Mouse (Mus musculus): ENCODE data around the gene Vps4a. TPM values are rescaled to one million over a fixed set of nuclear protein-coding genes. Genes with fewer than 3 reads are reported as not detected.

The Vps4a gene
- total RNA-seq, 2 experiments from 2014 or later: 50.6 to 51.1 TPM

Other genes with a start within 250 kb of the Vps4a start
- 1 to 10 TPM; 1.3 to 2.3 TPM for gene Has3, start 161.0 kb upstream of the Vps4a start, total RNA-seq (2021)
- gene Utp4, start 137.6 kb upstream of the Vps4a start, total RNA-seq (2021): 10 to 100 TPM; 15.7 to 19.5 TPM
- gene Sntb2, start 95.5 kb upstream of the Vps4a start, total RNA-seq (2021): 10 to 100 TPM; 11.0 to 13.9 TPM
- 10 to 100 TPM; 35.3 to 36.0 TPM for gene Pdf, start 17.4 kb downstream of the Vps4a start, total RNA-seq (2021)
- 10 to 100 TPM; 16.9 to 17.7 TPM for gene Cog8, start 25.5 kb downstream of the Vps4a start, total RNA-seq (2021)
- gene Nip7, start 25.7 kb downstream of the Vps4a start, total RNA-seq (2021): 10 to 100 TPM; 18.3 to 24.7 TPM
- not detected for gene Tmed6, start 34.4 kb downstream of the Vps4a start, total RNA-seq (2021)
- gene Terf2, start 65.3 kb downstream of the Vps4a start, total RNA-seq (2021): 10 to 100 TPM; 10.1 to 15.9 TPM
- gene Cyb5b, start 119.4 kb downstream of the Vps4a start, total RNA-seq (2021): 10 to 100 TPM; 21.9 to 25.3 TPM